Mouse (Mus musculus): ENCODE measurements around the gene Cib1. TPM values are rescaled to one million over a fixed set of nuclear protein-coding genes. Genes with fewer than 3 reads are reported as not detected.
A peak's percentile ranks its signal among the peaks of the same experiment; 100 is the strongest.

Gene Cib1
- polyA plus RNA-seq, 1 experiment from 2014 or later: 42.6 TPM

DNA sequence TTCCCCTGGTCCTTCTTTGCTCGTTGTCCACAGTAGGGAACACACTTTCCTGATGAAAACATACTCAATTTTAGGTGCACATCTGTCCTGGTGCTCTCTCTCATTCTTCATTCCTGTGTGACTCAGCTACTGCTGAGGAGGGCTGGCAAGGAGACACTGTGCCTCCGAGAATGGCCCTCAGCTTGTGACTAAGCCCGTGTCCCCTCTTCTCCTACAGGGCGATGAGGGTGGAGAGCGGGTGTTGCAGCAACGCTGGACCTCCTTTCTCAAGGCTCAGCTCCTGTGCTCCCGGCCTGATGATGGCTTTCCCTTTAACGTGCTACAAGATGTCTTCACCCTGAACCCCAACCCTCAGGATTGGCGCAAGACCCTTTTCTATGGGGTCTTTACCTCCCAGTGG, 13.9 kb downstream of the Cib1 start:
- Histone ChIP-seq H3K27me3 (replicated peaks; ENCODE audit: control insufficient read depth, insufficient read depth, low read length) (no peaks in the 10 kb centered on the region), H3K9ac (ENCODE audit: low read depth, low read length) (no peak overlapping the region), H3K36me3 (ENCODE audit: control insufficient read depth, insufficient read depth, low read length) (peaks cover 39% of the 10 kb centered on the region), H3K27ac (ENCODE audit: low read depth, low read length) (no peak overlapping the region), H3K4me2 (ENCODE audit: low read length) (no peak overlapping the region), H3K4me1 (ENCODE audit: control insufficient read depth, insufficient read depth, low read depth, low read length) (peaks cover 8% of the 10 kb centered on the region), H3K9me3 (ENCODE audit: control insufficient read depth, low read length) (no peaks in the 10 kb centered on the region), H3K4me3 (ENCODE audit: low read length) (no peak overlapping the region)
- ATAC-seq: no peak
- 92% methylated on average over 9 of the region's 9 CpGs for WGBS

GRCm38 (mm10) chr7:80216566-80216965, 16.0 kb downstream of the Cib1 start:
- H3K4me1 ChIP-seq (ENCODE audit: control insufficient read depth, insufficient read depth, low read depth, low read length): peaks cover 8% of the 10 kb centered on the region
- no peak overlapping the region for H3K9ac ChIP-seq (ENCODE audit: low read depth, low read length)
- H3K4me2 ChIP-seq (ENCODE audit: low read length): no peak overlapping the region
- H3K4me3 ChIP-seq (ENCODE audit: low read length): no peak overlapping the region
- WGBS: 54% methylated on average over 8 of the region's 8 CpGs
- H3K36me3 ChIP-seq (ENCODE audit: control insufficient read depth, insufficient read depth, low read length): peaks cover 35% of the 10 kb centered on the region
- peak; percentile 87 for ATAC-seq
- H3K9me3 ChIP-seq (ENCODE audit: control insufficient read depth, low read length): no peaks in the 10 kb centered on the region
- peak overlapping the region; percentile 4; the same call in 1 of the 2 replicates for H3K27ac ChIP-seq (ENCODE audit: low read depth, low read length)
- no peaks in the 10 kb centered on the region for H3K27me3 ChIP-seq (replicated peaks; ENCODE audit: control insufficient read depth, insufficient read depth, low read length)

DNA sequence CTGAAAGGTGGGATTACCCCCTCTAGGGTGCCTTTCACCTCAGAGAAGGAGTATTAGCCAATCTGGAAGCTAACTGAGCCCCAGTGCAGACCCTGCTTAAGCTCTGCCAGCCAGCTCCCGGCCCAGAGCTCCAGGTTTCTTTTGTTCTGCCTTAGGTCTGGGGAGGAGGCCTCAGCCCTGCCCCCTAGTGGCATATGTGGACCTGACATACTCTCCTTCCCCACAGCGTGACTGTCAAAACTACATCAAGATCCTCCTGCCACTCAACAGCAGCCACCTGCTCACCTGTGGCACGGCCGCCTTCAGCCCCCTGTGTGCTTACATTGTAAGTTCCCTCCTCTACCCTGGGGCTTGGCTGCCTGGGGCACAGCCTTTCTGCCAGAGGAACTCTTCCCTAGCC, 17.2 kb downstream of the Cib1 start:
- Histone ChIP-seq H3K4me1 (ENCODE audit: control insufficient read depth, insufficient read depth, low read depth, low read length) (peaks cover 8% of the 10 kb centered on the region), H3K9ac (ENCODE audit: low read depth, low read length) (peak overlapping the region; percentile 55), H3K36me3 (ENCODE audit: control insufficient read depth, insufficient read depth, low read length) (peaks cover 24% of the 10 kb centered on the region), H3K4me3 (ENCODE audit: low read length) (no peak overlapping the region), H3K4me2 (ENCODE audit: low read length) (no peak overlapping the region), H3K9me3 (ENCODE audit: control insufficient read depth, low read length) (no peaks in the 10 kb centered on the region), H3K27me3 (replicated peaks; ENCODE audit: control insufficient read depth, insufficient read depth, low read length) (no peaks in the 10 kb centered on the region), H3K27ac (ENCODE audit: low read depth, low read length) (peak overlapping the region; percentile 58; the same call in 1 of the 2 replicates)
- ATAC-seq: peak; percentile 82
- WGBS: 21% methylated on average over 4 of the region's 4 CpGs

DNA sequence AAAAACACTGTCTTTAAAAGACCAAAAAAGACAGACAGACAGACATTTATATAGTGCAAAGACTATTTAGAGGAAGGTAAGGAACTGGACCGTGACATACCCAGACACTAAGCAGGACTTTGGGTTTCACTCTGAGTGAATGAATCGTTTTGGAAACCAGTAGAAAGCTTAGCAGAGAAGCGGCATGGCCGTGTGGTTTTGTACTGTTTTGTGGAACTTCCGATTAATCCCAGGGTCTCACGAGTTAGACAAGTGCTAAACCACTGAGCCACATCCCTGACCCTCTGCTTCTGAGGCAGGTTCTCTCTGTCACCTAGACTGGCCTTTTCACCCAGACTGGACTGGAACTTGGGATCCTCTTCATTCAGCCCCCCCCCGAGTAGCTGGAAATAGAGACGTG, 18.2 kb downstream of the Cib1 start:
- no peaks in the 10 kb centered on the region for H3K27me3 ChIP-seq (replicated peaks; ENCODE audit: control insufficient read depth, insufficient read depth, low read length)
- H3K36me3 ChIP-seq (ENCODE audit: control insufficient read depth, insufficient read depth, low read length): peaks cover 15% of the 10 kb centered on the region
- H3K27ac ChIP-seq (ENCODE audit: low read depth, low read length): no peak overlapping the region; the same call in 1 of the 2 replicates
- H3K4me1 ChIP-seq (ENCODE audit: control insufficient read depth, insufficient read depth, low read depth, low read length): peaks cover 8% of the 10 kb centered on the region
- no peak overlapping the region for H3K4me3 ChIP-seq (ENCODE audit: low read length)
- no peak overlapping the region for H3K4me2 ChIP-seq (ENCODE audit: low read length)
- no peak for ATAC-seq
- 87% methylated on average over 8 of the region's 8 CpGs for WGBS
- H3K9me3 ChIP-seq (ENCODE audit: control insufficient read depth, low read length): no peaks in the 10 kb centered on the region
- H3K9ac ChIP-seq (ENCODE audit: low read depth, low read length): no peak overlapping the region

GRCm38 (mm10) chr7:80213604-80214003, 19.0 kb downstream of the Cib1 start:
- Histone ChIP-seq H3K36me3 (ENCODE audit: control insufficient read depth, insufficient read depth, low read length) (peaks cover 6% of the 10 kb centered on the region; the same call in 1 of the 2 replicates), H3K4me2 (ENCODE audit: low read length) (no peak overlapping the region), H3K9me3 (ENCODE audit: control insufficient read depth, low read length) (no peaks in the 10 kb centered on the region), H3K27me3 (replicated peaks; ENCODE audit: control insufficient read depth, insufficient read depth, low read length) (no peaks in the 10 kb centered on the region), H3K9ac (ENCODE audit: low read depth, low read length) (no peak overlapping the region), H3K27ac (ENCODE audit: low read depth, low read length) (no peak overlapping the region), H3K4me1 (ENCODE audit: control insufficient read depth, insufficient read depth, low read depth, low read length) (peaks cover 11% of the 10 kb centered on the region), H3K4me3 (ENCODE audit: low read length) (no peak overlapping the region)
- 92% methylated on average over 7 of the region's 7 CpGs for WGBS
- ATAC-seq: no peak

GRCm38 (mm10) chr7:80210982-80211381, 21.6 kb downstream of the Cib1 start:
- H3K27me3 ChIP-seq (replicated peaks; ENCODE audit: control insufficient read depth, insufficient read depth, low read length): no peaks in the 10 kb centered on the region
- no peak overlapping the region for H3K4me3 ChIP-seq (ENCODE audit: low read length)
- no peak overlapping the region for H3K9ac ChIP-seq (ENCODE audit: low read depth, low read length)
- WGBS: 80% methylated on average over 4 of the region's 4 CpGs
- H3K4me1 ChIP-seq (ENCODE audit: control insufficient read depth, insufficient read depth, low read depth, low read length): peaks cover 19% of the 10 kb centered on the region
- peaks cover 2% of the 10 kb centered on the region; the same call in 1 of the 2 replicates for H3K36me3 ChIP-seq (ENCODE audit: control insufficient read depth, insufficient read depth, low read length)
- H3K4me2 ChIP-seq (ENCODE audit: low read length): no peak overlapping the region
- H3K27ac ChIP-seq (ENCODE audit: low read depth, low read length): no peak overlapping the region
- no peak for ATAC-seq
- no peaks in the 10 kb centered on the region for H3K9me3 ChIP-seq (ENCODE audit: control insufficient read depth, low read length)

GRCm38 (mm10) chr7:80209669-80210068, 22.9 kb downstream of the Cib1 start:
- H3K36me3 ChIP-seq (ENCODE audit: control insufficient read depth, insufficient read depth, low read length): no peaks in the 10 kb centered on the region; the same call in 1 of the 2 replicates
- H3K4me3 ChIP-seq (ENCODE audit: low read length): no peak overlapping the region

GRCm38 (mm10) chr7:80208738-80209430, 23.7 kb downstream of the Cib1 start:
- no peak for ATAC-seq
- 67% methylated on average over 10 of the region's 10 CpGs for WGBS
- no peaks in the 10 kb centered on the region; the same call in 1 of the 2 replicates for H3K36me3 ChIP-seq (ENCODE audit: control insufficient read depth, insufficient read depth, low read length)
- H3K4me1 ChIP-seq (ENCODE audit: control insufficient read depth, insufficient read depth, low read depth, low read length): peaks cover 15% of the 10 kb centered on the region
- H3K9me3 ChIP-seq (ENCODE audit: control insufficient read depth, low read length): no peaks in the 10 kb centered on the region
- H3K4me2 ChIP-seq (ENCODE audit: low read length): no peak overlapping the region
- no peak overlapping the region for H3K9ac ChIP-seq (ENCODE audit: low read depth, low read length)
- no peak overlapping the region for H3K4me3 ChIP-seq (ENCODE audit: low read length)
- H3K27ac ChIP-seq (ENCODE audit: low read depth, low read length): no peak overlapping the region
- no peaks in the 10 kb centered on the region for H3K27me3 ChIP-seq (replicated peaks; ENCODE audit: control insufficient read depth, insufficient read depth, low read length)

More at GRCm38 (mm10) chr7:80209669-80210068, 22.9 kb downstream of the Cib1 start:
- no peak for ATAC-seq
- Histone ChIP-seq H3K4me2 (ENCODE audit: low read length) (no peak overlapping the region), H3K27ac (ENCODE audit: low read depth, low read length) (no peak overlapping the region), H3K4me1 (ENCODE audit: control insufficient read depth, insufficient read depth, low read depth, low read length) (peaks cover 11% of the 10 kb centered on the region), H3K9me3 (ENCODE audit: control insufficient read depth, low read length) (no peaks in the 10 kb centered on the region), H3K9ac (ENCODE audit: low read depth, low read length) (no peak overlapping the region), H3K27me3 (replicated peaks; ENCODE audit: control insufficient read depth, insufficient read depth, low read length) (no peaks in the 10 kb centered on the region)
- 82% methylated on average over 6 of the region's 6 CpGs for WGBS

DNA sequence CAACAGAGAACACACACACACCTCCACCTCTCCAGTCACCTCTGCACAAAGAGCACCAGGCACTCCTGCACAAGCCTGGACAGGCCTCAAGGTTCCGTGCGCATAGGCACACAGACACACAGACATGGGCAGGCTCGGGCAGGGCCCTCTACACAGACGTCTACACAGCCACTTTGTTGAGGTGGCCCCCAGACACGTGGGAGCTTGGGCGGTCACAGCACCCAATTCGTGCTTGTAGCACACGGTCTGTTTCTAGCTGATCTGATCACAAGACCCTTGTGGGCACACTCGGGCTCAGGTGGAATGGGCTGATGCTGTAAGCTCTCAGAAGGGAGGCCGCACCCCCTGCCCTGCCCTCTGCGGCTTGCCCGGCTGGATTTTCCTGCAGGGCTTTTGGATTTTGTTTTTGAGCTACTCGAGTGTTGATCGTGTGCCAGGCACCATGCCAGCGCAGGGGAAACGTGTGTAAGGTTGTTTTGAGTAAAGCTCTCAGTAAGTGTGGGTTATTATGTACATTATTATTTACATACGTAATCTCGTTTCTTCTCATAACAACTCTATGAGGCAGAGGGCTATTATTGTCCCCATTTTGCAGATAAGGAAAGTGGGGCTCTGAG, 24.5 kb downstream of the Cib1 start:
- no peak overlapping the region for H3K9ac ChIP-seq (ENCODE audit: low read depth, low read length)
- H3K4me1 ChIP-seq (ENCODE audit: control insufficient read depth, insufficient read depth, low read depth, low read length): peaks cover 23% of the 10 kb centered on the region
- no peaks in the 10 kb centered on the region; the same call in 1 of the 2 replicates for H3K36me3 ChIP-seq (ENCODE audit: control insufficient read depth, insufficient read depth, low read length)
- H3K27ac ChIP-seq (ENCODE audit: low read depth, low read length): peak overlapping the region; percentile 39; the same call in 1 of the 2 replicates
- no peak overlapping the region for H3K4me3 ChIP-seq (ENCODE audit: low read length)
- no peaks in the 10 kb centered on the region for H3K9me3 ChIP-seq (ENCODE audit: control insufficient read depth, low read length)
- H3K27me3 ChIP-seq (replicated peaks; ENCODE audit: control insufficient read depth, insufficient read depth, low read length): no peaks in the 10 kb centered on the region
- ATAC-seq: no peak
- H3K4me2 ChIP-seq (ENCODE audit: low read length): no peak overlapping the region
- 70% methylated on average over 18 of the region's 18 CpGs for WGBS
